Mouse (Mus musculus) left cerebral cortex, postnatal 36 days (tissue): ENCODE data around the gene Opcml. TPM values are rescaled to one million over a fixed set of nuclear protein-coding genes. Genes with fewer than 3 reads are reported as not detected.

Experiments
- DNase-seq, 2 experiments: peaks; one replicate each; pipeline ENCODE4 v3.0.0; 2021 to 2022; ENCODE audit warnings: low spot score in 2 of 2, mixed read lengths in 1 of 2
- intact Hi-C: fragments of 180-260 bp; cut with DNase I; formaldehyde crosslinking; loops from one replicate; pipeline ENCODE4 v1.15.1; 2025
- total RNA-seq, 2 experiments: library from RNA; stranded (reverse); gene quantifications; 2 replicates each; pipeline ENCODE4 v1.2.3; 2021

The Opcml gene
- total RNA-seq, 2 experiments from 2014 or later = 250 to 263 TPM

GRCm38 (mm10) chr9:28121858-28122257 lies 331.3 kb downstream of the Opcml start:
- intact Hi-C loops = no loop called here
- no peak for DNase-seq

GRCm38 (mm10) chr9:28128735-28129134 lies 338.2 kb downstream of the Opcml start:
- intact Hi-C loops = no loop called here
- no peak for DNase-seq

DNA sequence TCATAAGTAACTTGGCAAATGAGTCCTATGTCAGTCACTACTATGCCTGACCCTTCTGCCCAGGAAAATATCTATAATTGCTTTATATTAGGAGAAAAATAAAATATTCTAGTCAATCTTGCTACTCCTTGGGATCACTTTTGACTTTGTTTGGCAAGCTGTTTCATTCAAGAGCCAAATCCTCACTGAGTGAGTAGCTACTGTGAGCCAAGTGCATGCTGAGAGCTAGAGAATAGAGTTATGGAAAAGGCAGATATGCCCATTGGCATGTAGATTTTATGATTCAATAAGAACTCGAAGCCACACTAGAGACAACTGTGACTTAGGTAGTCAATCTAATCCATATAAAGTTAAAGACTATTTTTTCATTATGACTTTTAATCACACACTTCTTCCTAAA lies 340.9 kb downstream of the Opcml start:
- intact Hi-C loops = no loop called here
- no peak for DNase-seq

DNA sequence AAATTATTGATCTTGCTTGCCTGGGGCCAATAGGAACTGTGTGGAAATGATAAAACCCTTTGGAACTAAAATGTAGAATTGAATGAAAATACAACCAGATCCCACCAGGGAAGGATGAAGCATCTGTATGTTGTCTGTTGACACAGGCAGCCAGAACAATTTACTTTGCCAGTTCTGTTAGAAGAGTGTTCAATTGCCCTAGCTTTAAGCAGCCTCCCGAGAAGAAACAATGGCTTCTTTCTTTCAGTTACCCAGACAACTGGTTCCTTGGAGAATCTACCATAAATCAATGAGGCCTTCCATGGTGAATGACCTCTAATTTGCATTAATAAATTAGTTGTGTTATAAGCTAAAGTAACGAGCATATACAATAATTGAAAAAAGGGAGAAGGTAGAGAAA lies 346.0 kb downstream of the Opcml start:
- no peak for DNase-seq
- intact Hi-C loops = no loop called here

- no peak for DNase-seq
- intact Hi-C loops = no loop called here
Observed at GRCm38 (mm10) chr9:28139957-28140597, 349.5 kb downstream of the Opcml start.

GRCm38 (mm10) chr9:28149507-28149906 lies 358.9 kb downstream of the Opcml start:
- DNase-seq = no peak
- intact Hi-C loops = no loop called here

DNA sequence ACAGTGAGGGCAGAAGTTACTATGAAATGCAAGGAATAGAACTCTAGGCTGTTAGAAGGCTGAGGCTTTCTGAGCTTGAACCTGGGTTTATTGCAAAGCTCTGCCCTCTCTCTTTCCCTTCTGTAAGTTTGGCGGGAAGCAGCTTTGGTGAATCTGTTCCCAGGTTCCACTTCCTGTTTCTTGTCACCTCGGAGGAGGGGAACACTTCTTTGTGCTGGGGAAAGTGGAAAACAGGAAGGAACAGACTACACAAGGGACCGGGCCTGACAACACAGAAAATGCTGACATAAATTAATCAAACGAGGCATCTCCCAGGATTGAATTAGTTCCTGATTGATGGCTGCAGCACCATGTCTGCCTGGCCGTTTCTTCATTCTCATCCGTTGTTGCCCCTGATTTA lies 363.2 kb downstream of the Opcml start:
- DNase-seq = no peak
- intact Hi-C loops = no loop called here

DNA sequence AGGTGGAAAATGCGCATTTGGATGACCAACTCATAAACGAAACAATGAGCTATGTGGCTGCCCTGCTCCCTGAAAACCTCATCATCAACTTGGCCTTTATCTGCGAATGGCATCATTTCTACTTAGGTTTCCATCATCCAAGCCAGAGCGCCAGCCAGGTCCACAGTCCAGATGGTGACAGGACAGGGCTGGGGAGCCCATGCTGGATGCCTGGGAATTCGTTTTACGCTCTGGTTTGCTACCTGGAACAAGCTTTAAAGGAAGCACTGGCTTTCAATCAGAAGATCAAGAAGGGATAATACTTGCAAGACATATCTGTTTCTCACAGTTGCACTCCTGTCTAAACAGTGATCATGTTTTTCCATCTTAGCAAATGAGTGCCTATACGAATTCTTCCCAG lies 366.5 kb downstream of the Opcml start:
- DNase-seq = no peak
- intact Hi-C loops = no loop called here

GRCm38 (mm10) chr9:28160953-28161352 lies 370.4 kb downstream of the Opcml start:
- intact Hi-C loops = no loop called here
- DNase-seq = no peak

GRCm38 (mm10) chr9:28163946-28164345 lies 373.4 kb downstream of the Opcml start:
- intact Hi-C loops = no loop called here
- no peak for DNase-seq

DNA sequence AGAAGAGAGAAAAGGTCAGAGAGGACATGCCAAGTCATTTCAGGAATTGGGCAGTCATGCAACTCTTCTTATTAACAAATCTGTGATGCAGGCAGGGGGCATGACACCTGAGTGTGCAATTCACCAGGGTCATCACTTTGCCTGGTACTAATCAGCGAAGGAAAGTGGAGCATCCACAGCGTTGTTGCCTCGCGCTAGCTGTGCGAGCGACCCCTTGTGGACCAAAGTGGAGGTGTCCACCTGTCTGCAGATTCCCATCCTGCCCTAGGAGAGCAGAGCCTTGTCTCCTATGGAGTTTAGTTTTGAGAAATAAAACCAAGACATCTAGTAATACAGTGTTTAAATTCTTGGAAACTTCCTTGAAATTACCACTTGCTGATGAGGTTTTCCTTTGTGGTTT lies 381.3 kb downstream of the Opcml start:
- DNase-seq = peak; percentile 51 to 63
- intact Hi-C loops = no loop called here

DNA sequence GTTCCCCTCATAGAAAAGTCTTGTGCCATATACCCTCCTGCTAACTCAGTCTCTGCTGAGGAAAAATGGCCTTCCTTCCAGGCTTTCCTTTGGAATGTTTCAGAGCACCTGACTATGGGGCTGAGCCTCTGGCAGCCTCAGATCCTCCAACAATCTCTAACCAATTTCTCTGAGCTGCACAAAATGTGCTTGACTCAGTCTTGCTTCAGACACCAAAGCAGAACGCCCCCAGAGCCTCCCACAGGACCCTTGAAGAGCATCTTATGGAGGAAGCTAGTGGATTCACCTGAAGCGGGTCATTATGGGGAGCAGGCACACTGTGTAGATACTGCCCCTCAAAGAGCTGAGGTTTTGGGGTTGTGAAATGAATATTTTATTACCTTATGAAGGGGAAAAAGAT lies 386.5 kb downstream of the Opcml start:
- no peak for DNase-seq
- intact Hi-C loops = no loop called here

DNA sequence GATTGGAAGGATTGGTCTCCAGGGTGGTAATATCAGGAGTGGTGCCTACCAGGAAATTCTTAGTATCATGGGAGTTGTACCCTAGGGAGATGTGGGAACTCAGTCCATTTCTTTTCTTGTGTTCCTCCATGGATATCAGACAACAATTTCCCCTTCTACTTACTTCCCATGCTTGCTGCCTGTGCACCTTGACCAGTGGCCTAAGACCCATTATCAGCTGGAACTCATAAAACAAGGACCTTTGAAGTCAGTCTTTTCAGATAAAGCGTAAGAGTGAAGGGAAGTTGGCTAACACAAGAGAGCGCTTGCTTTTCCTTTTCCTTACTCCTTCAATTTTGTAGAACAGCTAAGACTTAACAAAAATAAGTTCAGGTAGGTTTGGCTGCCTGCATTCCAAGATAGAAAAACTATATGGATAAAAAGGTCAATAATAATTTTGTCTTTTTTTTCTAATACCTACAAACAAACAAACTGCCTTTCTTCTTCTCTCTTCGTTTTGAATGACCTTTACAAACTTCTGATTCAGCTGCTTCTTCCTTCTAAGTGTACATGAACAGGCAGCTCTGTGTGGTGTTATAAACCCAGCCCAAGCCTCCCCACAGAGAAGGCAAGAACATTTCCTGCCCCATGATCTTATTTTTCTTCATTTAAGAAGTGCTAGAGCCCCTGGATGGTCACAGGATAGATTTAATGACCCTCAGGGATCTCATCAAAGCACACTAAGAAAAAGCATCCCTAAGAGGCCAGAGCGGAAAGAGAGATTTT lies 387.7 kb downstream of the Opcml start:
- no peak for DNase-seq
- intact Hi-C loops = no loop called here

DNA sequence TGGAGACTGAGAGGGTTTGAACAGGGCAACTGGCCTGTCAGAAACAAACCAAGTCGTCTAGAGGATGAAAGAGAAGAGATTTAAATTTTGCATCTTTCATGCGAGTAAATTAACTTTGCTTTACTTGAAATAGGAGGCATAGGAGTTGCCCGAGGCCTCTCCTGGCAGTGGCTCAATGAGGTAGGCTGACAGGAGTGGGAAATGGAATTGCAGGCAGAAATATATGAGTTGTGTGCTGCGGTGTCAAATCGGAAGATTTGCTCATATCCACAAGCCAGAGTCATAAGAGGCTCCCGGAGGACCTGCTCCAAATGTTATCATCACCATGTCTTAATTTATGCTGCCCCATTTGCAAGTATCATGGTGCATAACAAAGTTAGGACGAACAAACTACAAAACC lies 391.3 kb downstream of the Opcml start:
- no peak for DNase-seq
- intact Hi-C loops = no loop called here

DNA sequence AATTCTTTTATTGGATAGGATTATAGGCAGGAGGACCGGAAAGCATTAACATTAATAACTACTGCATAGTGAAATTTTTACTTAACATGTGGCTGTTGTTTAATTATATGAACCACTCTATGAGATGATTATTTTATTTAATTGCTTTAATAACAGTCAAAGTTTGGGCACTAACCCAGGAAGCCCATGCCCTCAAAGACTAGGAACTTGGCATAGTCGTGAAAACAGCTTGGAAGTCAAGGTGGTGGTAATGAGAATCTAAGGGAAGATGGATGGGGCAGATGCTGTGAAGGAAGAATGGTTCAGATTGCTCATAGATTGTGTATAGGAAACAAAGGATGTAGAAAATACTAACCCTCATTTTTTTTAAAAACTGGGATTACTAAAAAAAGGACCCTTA lies 399.7 kb downstream of the Opcml start:
- intact Hi-C loops = no loop called here
- DNase-seq = no peak

GRCm38 (mm10) chr9:28190751-28191150 lies 400.2 kb downstream of the Opcml start:
- intact Hi-C loops = no loop called here

DNA sequence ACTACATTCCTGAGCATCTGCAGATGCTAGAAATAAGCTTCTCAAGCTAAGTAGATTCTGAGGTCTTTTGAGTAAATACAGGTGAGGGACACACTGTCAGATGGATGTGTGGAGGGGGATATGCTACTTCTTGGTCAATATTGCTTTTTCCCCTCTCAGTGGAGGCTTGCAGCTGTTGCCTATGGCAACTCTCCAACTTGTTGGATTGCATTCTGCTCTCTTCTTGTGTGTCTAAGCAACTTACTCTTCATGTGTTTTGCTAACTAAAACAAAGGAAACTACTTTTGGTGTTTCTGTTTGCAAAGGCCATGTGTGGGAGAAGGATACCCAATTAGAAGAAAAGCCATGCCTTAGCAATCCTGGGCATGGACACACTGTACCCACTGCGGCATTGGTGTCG lies 406.0 kb downstream of the Opcml start:
- no peak for DNase-seq
- intact Hi-C loops = no loop called here

More at GRCm38 (mm10) chr9:28190751-28191150, 400.2 kb downstream of the Opcml start:
- DNase-seq = no peak

DNA sequence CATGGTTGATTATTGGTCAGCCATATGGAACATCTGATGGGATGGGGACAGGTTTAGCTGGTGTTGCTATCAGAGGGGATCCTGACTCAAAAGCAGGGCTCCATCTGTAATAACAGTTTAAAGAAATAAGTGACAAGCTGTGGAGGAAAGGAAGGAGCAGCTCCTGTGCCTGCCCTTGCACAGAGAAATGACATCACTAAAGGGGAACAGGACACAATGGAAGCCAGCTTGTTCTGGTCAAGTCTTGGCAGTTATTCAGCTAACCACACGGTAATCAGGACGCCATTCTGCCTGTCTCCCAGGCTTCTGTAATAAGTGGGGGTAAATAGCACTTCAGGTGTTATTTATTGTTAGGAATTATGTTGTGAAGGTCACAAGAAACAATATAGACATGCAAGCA lies 406.5 kb downstream of the Opcml start:
- DNase-seq = no peak
- intact Hi-C loops = no loop called here

DNA sequence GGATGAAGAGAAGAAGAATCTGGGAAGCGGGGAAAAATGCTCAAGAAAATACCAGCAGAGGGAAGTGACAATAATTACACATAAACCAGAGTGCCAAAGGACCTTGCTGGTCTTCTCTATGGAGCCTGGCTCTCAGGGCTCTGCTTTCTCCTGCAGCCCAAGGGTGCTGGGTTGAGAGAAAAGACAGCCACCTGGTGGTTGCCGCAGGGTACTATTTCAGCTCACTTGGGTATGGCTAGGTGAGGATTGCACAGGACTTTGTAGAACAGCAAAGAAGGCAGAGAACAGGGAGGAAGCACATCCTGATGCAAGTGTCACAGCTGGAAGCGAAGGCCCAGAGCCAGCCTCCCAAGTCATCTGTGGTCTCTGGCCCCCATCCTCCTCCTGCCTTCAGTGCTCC lies 407.1 kb downstream of the Opcml start:
- intact Hi-C loops = loop anchor here (2.0 kb wide), 1 partner anchor 783 kb away; no protein-coding TSS in a partner anchor
- DNase-seq = peak; percentile 61 to 65

DNA sequence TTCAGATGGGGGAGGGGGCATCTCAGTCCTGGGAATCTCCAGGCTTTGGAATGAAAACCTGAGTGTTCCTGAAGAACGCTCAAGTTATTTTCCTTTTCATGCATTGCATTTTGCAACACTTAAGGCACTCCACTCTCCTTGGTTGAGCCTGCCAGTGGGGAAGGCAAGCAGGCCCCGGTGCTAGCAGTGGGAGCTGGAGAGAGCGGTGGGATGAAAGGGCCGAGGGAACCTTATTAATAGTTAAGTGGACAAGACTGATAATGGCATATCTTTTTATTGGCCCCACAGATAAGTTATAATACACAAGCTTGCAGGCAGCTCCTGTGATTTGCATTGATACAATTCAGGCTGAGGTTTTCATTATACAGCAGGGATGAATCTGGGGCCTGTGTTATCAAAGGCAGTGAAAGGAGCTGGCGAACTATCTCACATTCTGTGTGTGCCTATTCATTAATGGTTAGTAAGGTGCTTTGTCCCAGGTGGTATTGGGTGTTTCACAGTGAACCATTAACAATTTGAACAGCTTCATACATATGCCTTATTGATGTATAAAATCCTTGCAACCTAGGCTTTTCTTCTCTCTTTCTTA lies 407.6 kb downstream of the Opcml start:
- no peak for DNase-seq
- intact Hi-C loops = loop anchor here (2.0 kb wide), 1 partner anchor 783 kb away; no protein-coding TSS in a partner anchor

- intact Hi-C loops = no loop called here
Observed at GRCm38 (mm10) chr9:28207441-28207840, 416.9 kb downstream of the Opcml start.

More at GRCm38 (mm10) chr9:28207441-28207840, 416.9 kb downstream of the Opcml start:
- DNase-seq = no peak
